In the genomic region with DNA sequence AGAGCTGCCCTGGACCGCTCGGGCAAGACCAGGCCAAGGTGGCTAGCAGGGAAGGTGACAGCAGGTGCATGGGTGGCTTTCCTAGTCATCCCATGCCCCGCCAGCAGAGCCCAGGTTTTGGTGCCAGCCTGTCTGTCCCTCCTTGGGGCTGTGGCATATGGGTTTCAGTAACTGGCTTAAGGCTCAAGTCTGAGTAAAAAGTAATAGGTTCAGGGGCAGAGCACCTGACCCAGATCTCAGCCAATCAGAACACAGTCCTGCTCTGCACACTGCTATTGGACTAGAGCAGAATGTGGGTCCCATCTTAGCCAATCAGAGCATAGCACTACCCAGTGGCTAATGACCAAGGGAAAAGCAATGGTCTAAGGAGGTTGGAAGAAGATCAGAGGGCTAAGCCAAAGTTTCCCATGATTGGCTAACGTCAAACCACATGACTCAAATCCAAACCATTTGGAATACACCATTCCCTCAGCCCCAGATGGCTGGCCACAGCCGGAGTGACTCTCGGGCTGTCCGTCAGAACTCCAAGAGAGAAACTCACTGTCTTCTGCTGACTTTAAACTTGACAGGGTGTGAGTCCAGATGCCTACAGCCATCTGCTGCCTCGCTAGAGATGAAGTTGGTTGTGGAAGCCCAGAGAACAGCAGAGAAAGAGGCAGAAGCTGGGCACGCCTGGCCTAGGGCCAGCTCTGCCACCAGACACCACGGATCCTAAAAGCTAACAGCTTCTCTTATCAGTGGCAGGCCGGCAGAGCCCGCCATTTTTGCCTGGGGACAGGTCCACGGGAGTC, we compare ENCODE assay signal across 9 mouse cellular contexts.
DNase-seq lines count a peak whose midpoint lies in the region; ATAC-seq and TF ChIP-seq lines count a peak whose summit lies in the region.
"Had no signal": no experiment of that assay in that cellular context is flagged by ENCODE, and none has a peak within 500 bp of the region (broad histone marks: within the 10 kb centered on the region; RNA-seq: fewer than 3 reads in every experiment).

No protein-coding gene starts in this region.

- no peak for TF ChIP-seq CTCF in layer of hippocampus, adult 2 months (conservative IDR thresholded peaks at IDR 0.05)
- TF ChIP-seq CTCF in brain, embryonic 14.5 days (IDR thresholded peaks at IDR 0.05; ENCODE audit: borderline replicate concordance, extremely low read depth, insufficient read depth, insufficient read length) = no peak

- H3K27ac ChIP-seq in layer of hippocampus, adult 2 months = peak overlapping the region; percentile 83
- H3K27ac ChIP-seq: neural tube, embryonic 13.5 days had no signal

- no peak for ATAC-seq in megakaryocyte, adult 5-6 weeks (ENCODE audit: poor library complexity, severe bottlenecking)

- TF ChIP-seq POLR2A in brain, embryonic 14.5 days (IDR thresholded peaks at IDR 0.05; ENCODE audit: borderline replicate concordance, extremely low read depth, insufficient read depth, insufficient read length, poor library complexity, severe bottlenecking) = no peak

- DNase-seq in layer of hippocampus, adult 2 months (ENCODE audit: low spot score in 2 of 2) = no peak
- no peak for DNase-seq in layer of hippocampus, adult 9-10 months (ENCODE audit: low spot score)
- peak; percentile 21 for DNase-seq in MN1 (ENCODE audit: low spot score)
- DNase-seq in brain, embryonic 14.5 days (ENCODE audit: low read depth) = peak; percentile 84
- peak; percentile 72 for DNase-seq in gastrocnemius, postnatal 25 days
- no peak for DNase-seq in adrenal gland, adult 2 months
- no peak for DNase-seq in c-Kit-positive CD71-positive TER-119-positive erythroid progenitor cells, embryonic 14.5 days (ENCODE audit: low spot score)

- no peak overlapping the region for H3K4me3 ChIP-seq in layer of hippocampus, adult 2 months
- H3K4me3 ChIP-seq: neural tube, embryonic 13.5 days had no signal

Comparison
In these comparisons a context has a peak if more than half of its experiments do, and no peak if none do; other contexts are left out.
1. DNase-seq: peak in MN1 (single experiment), brain, embryonic 14.5 days (single experiment) and gastrocnemius, postnatal 25 days (single experiment); none in layer of hippocampus, adult 2 months (0 of 2), layer of hippocampus, adult 9-10 months (single experiment), adrenal gland, adult 2 months (single experiment) and c-Kit-positive CD71-positive TER-119-positive erythroid progenitor cells, embryonic 14.5 days (single experiment).